Mouse (Mus musculus) myocyte (in vitro differentiated cells): ENCODE measurements around the gene Ddx23. TPM values are rescaled to one million over a fixed set of nuclear protein-coding genes. Genes with fewer than 3 reads are reported as not detected.

Experiments used
- H3K27me3 ChIP-seq: one replicate; pipeline ENCODE4 v1.6.1; 2011; ENCODE audit not compliant: control insufficient read depth, insufficient read depth, insufficient read length
- H3K36me3 ChIP-seq: one replicate; pipeline ENCODE4 v1.6.1; 2011; ENCODE audit not compliant: control insufficient read depth, insufficient read depth
- H3K4me2 ChIP-seq: one replicate; pipeline ENCODE4 v1.6.1; 2011; ENCODE audit warnings: low read depth, control low read depth
- H3K4me3 ChIP-seq: one replicate; pipeline ENCODE4 v1.5.1; 2011; ENCODE audit warnings: mild to moderate bottlenecking, control low read depth, moderate library complexity
- H3K79me2 ChIP-seq: one replicate; pipeline ENCODE4 v1.6.1; 2011; ENCODE audit not compliant: control insufficient read depth, insufficient read depth
- H3ac ChIP-seq: one replicate; pipeline ENCODE4 v1.6.1; 2011; ENCODE audit not compliant: control insufficient read depth, insufficient read length
- CEBPB ChIP-seq: IDR thresholded peaks from 2 replicates; pipeline ENCODE4 v1.6.1; 2011; ENCODE audit warnings: mild to moderate bottlenecking, moderate library complexity; ENCODE audit not compliant: poor library complexity, insufficient read depth, severe bottlenecking
- E2F4 ChIP-seq: IDR thresholded peaks from one replicate; pipeline ENCODE4 v1.6.1; 2011; ENCODE audit warnings: mild to moderate bottlenecking, control low read depth, moderate library complexity; ENCODE audit not compliant: insufficient read depth
- MAX ChIP-seq: IDR thresholded peaks from one replicate; pipeline ENCODE4 v1.6.1; 2011; ENCODE audit warnings: low read depth, mild to moderate bottlenecking, control low read depth
- MYOD1 ChIP-seq, 3 experiments: IDR thresholded peaks; one replicate each; pipeline ENCODE4 v1.6.1; 2011; ENCODE audit warnings: control low read depth in 2 of 3, low read depth in 2 of 3, mild to moderate bottlenecking in 2 of 3, moderate library complexity in 1 of 3; ENCODE audit not compliant: insufficient read length in 2 of 3, control insufficient read depth in 1 of 3
- MYOG ChIP-seq, 3 experiments: IDR thresholded peaks; one replicate each; pipeline ENCODE4 v1.6.1; 2011; ENCODE audit warnings: control low read depth in 2 of 3, low read depth in 2 of 3, mild to moderate bottlenecking in 2 of 3; ENCODE audit not compliant: insufficient read length in 2 of 3, control insufficient read depth in 1 of 3, insufficient read depth in 1 of 3
- POLR2A ChIP-seq: IDR thresholded peaks from one replicate; pipeline ENCODE4 v1.6.1; 2011; ENCODE audit warnings: low read depth, mild to moderate bottlenecking, control low read depth, moderate library complexity; ENCODE audit not compliant: insufficient read length
- POLR2AphosphoS2 ChIP-seq: IDR thresholded peaks from one replicate; pipeline ENCODE4 v1.6.1; 2011; ENCODE audit warnings: low read depth, control low read depth; ENCODE audit not compliant: insufficient read length
- REST ChIP-seq: IDR thresholded peaks from one replicate; pipeline ENCODE4 v1.6.1; 2011; ENCODE audit warnings: mild to moderate bottlenecking, control low read depth, moderate library complexity; ENCODE audit not compliant: insufficient read depth, insufficient read length
- SRF ChIP-seq: IDR thresholded peaks from one replicate; pipeline ENCODE4 v1.6.1; 2011; ENCODE audit warnings: low read depth; ENCODE audit not compliant: control insufficient read depth, insufficient read length
- TCF12 ChIP-seq: IDR thresholded peaks from one replicate; pipeline ENCODE4 v1.6.1; 2011; ENCODE audit warnings: mild to moderate bottlenecking, control low read depth; ENCODE audit not compliant: poor library complexity, insufficient read depth, severe bottlenecking
- TCF3 ChIP-seq: IDR thresholded peaks from one replicate; pipeline ENCODE4 v1.6.1; 2011; ENCODE audit warnings: low read depth, control low read depth; ENCODE audit not compliant: insufficient read length
- USF1 ChIP-seq: IDR thresholded peaks from one replicate; pipeline ENCODE4 v1.6.1; 2011; ENCODE audit warnings: low read depth, mild to moderate bottlenecking, control low read depth, moderate library complexity
- polyA plus RNA-seq: library from polyadenylated mRNA; unstranded; fragments of >200 nt; fragmentation: generic; extraction: Trizol; gene quantifications from one replicate; pipeline ENCODE4 v1.2.1, GENCODE M21; 2012; ENCODE audit warnings: missing spikeins

Gene Ddx23
- polyA plus RNA-seq, 1 experiment, result 102 TPM

- Histone ChIP-seq H3K27me3 (peaks cover 19% of the 10 kb centered on the region), H3ac (no peak overlapping the region), H3K4me2 (peak overlapping the region; percentile 74), H3K36me3 (no peaks in the 10 kb centered on the region), H3K4me3 (no peak overlapping the region), H3K79me2 (no peaks in the 10 kb centered on the region)
- TF ChIP-seq MYOG (IDR thresholded peaks at IDR 0.05; ENCODE audit: control insufficient read depth in 1 of 3, insufficient read depth in 1 of 3, insufficient read length in 2 of 3, low read depth in 2 of 3) (peak in 2 of 3 experiments; percentile 26 to 72), TCF3 (no peak), MYOD1 (IDR thresholded peaks at IDR 0.05; ENCODE audit: control insufficient read depth in 1 of 3, insufficient read length in 2 of 3, low read depth in 2 of 3) (peak in 2 of 3 experiments; percentile 2 to 35), REST (no peak), CEBPB (no peak), E2F4 (no peak), POLR2A (no peak)
These were observed 36.8 kb upstream of the Ddx23 start for GRCm38 (mm10) chr15:98699190-98700105.

- no peak for TF ChIP-seq SRF
- no peak for TF ChIP-seq USF1
- TF ChIP-seq MAX, result no peak
- TF ChIP-seq POLR2A, result no peak
- no peak for TF ChIP-seq POLR2AphosphoS2
- TF ChIP-seq REST, result no peak
- no peak for TF ChIP-seq MYOG (IDR thresholded peaks at IDR 0.05; ENCODE audit: control insufficient read depth in 1 of 3, insufficient read depth in 1 of 3, insufficient read length in 2 of 3, low read depth in 2 of 3)
- TF ChIP-seq CEBPB, result no peak
- TF ChIP-seq TCF12, result no peak
- TF ChIP-seq E2F4, result no peak
- TF ChIP-seq TCF3, result no peak
- no peak for TF ChIP-seq MYOD1 (IDR thresholded peaks at IDR 0.05; ENCODE audit: control insufficient read depth in 1 of 3, insufficient read length in 2 of 3, low read depth in 2 of 3)
- no peaks in the 10 kb centered on the region for H3K79me2 ChIP-seq
- H3K36me3 ChIP-seq, result no peaks in the 10 kb centered on the region
- no peak overlapping the region for H3ac ChIP-seq
- H3K27me3 ChIP-seq, result peaks cover 18% of the 10 kb centered on the region
- H3K4me2 ChIP-seq, result no peak overlapping the region
- H3K4me3 ChIP-seq, result no peak overlapping the region
These were observed 33.5 kb upstream of the Ddx23 start for GRCm38 (mm10) chr15:98696216-98696615.

DNA sequence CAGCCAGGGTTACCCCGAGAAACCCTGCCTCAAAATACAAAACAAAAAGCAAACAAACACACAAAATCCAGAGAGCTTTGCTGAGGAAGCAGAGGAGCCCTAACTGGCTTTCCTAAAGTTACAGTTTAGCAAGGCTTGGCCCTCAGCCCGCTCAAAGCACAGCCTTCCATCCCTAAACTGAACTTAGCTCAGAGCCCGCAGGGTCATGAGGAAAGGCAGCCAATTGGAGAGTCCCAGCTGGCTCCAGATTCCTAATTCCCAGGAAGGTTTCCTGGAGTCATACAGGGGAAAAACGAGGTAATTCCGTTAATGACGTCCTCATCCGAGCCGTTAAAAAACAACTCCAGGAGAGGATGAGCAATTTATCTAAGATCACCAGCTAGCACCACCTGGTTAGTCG, 33.0 kb upstream of the Ddx23 start:
- no peak overlapping the region for H3K4me2 ChIP-seq
- no peak overlapping the region for H3ac ChIP-seq
- no peaks in the 10 kb centered on the region for H3K36me3 ChIP-seq
- no peak overlapping the region for H3K4me3 ChIP-seq
- TF ChIP-seq POLR2A (no peak), MAX (no peak), MYOG (IDR thresholded peaks at IDR 0.05; ENCODE audit: control insufficient read depth in 1 of 3, insufficient read depth in 1 of 3, insufficient read length in 2 of 3, low read depth in 2 of 3) (no peak), CEBPB (no peak), REST (no peak), TCF3 (no peak), TCF12 (no peak), E2F4 (no peak), SRF (no peak), USF1 (no peak), POLR2AphosphoS2 (no peak)
- peaks cover 13% of the 10 kb centered on the region for H3K27me3 ChIP-seq
- H3K79me2 ChIP-seq, result no peaks in the 10 kb centered on the region

- Histone ChIP-seq H3K27me3 (no peaks in the 10 kb centered on the region), H3K4me2 (peak overlapping the region; percentile 59), H3ac (no peak overlapping the region), H3K4me3 (no peak overlapping the region), H3K79me2 (no peaks in the 10 kb centered on the region), H3K36me3 (no peaks in the 10 kb centered on the region)
- TF ChIP-seq POLR2AphosphoS2, result no peak
- no peak for TF ChIP-seq MYOD1 (IDR thresholded peaks at IDR 0.05; ENCODE audit: control insufficient read depth in 1 of 3, insufficient read length in 2 of 3, low read depth in 2 of 3)
- TF ChIP-seq E2F4, result no peak
- TF ChIP-seq MAX, result no peak
- TF ChIP-seq MYOG (IDR thresholded peaks at IDR 0.05; ENCODE audit: control insufficient read depth in 1 of 3, insufficient read depth in 1 of 3, insufficient read length in 2 of 3, low read depth in 2 of 3), result no peak
- TF ChIP-seq TCF12, result no peak
- TF ChIP-seq USF1, result no peak
- TF ChIP-seq CEBPB, result no peak
- no peak for TF ChIP-seq SRF
- TF ChIP-seq POLR2A, result no peak
- no peak for TF ChIP-seq REST
- no peak for TF ChIP-seq TCF3
These were observed 29.5 kb upstream of the Ddx23 start for GRCm38 (mm10) chr15:98692171-98692715.
